Mouse (Mus musculus): Measurements from ENCODE around the gene Prr27. TPM values are rescaled to one million over a fixed set of nuclear protein-coding genes. Genes with fewer than 3 reads are reported as not detected.

Gene Prr27
- polyA plus RNA-seq (2017; shearing (Covaris generic)) = under 1 TPM in 1 of 2 experiments, not detected in 1; 0.50 TPM

DNA sequence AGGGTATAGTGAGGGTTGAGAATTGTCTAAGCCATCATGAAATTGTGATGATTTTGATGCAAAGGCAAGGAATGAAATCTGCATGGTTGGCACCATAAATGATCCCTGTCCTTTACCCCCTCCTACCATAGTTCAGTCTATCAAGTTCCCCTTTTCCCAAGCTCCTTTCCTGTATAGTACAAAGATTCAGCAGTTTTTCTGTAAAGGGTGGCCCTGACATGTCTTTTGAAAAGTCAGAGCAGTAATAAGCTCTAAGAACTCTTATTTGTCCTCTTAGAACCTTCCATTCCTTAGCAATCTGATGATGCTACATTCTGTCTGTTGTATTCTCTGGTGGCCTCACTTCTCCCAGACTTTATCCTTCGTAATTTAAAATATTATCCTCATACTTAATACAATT lies at the start of gene Prr27:
TSS of gene Prr27 (plus strand) at position 301 of the 400 bp plus-strand sequence.

DNA sequence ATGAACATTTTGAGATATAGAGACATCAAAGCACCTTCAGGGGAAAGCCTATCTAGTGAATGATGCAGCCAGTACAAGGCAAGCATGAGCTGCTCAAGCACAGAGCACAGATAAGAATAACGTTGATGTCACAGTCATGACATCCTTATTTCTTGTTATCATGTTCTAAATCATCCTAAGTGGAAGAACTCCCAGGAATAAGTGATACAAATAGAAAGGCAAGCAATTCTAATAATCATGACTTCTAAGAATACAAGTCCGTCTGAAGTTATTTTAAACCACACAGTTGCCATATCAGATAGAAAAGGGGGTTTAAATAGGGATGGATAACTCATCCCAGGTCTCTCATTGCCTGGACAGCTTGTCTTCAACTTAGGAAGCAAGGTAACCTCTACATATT lies 17.7 kb upstream of the Prr27 start, which contains the start of gene Csn1s2b:
TSS of gene Csn1s2b (plus strand) at position 301 of the 400 bp plus-strand sequence.

GRCm38 (mm10) chr5:87884729-87885128 lies 59.2 kb downstream of the Prr27 start, which contains the start of gene Odam:
TSS of gene Odam (plus strand) at chr5:87885029.

Other genes starting within 250 kb of the Prr27 start
- gene Sult1e1, start 234.1 kb upstream of the Prr27 start, polyA plus RNA-seq (2017; shearing (Covaris generic)) = under 1 TPM in 1 of 2 experiments, not detected in 1; 0.31 TPM
- 1 to 10 TPM in 1 of 2 experiments, not detected in 1; 1.8 TPM for gene Csn1s1, start 159.5 kb upstream of the Prr27 start, polyA plus RNA-seq (2017; shearing (Covaris generic))
- gene Csn2, start 126.1 kb upstream of the Prr27 start, polyA plus RNA-seq (2017; shearing (Covaris generic)) = not detected
- gene Csn1s2a, start 51.1 kb upstream of the Prr27 start, polyA plus RNA-seq (2017; shearing (Covaris generic)) = not detected
- under 1 TPM; 0.75 to 0.91 TPM for gene Csn1s2b, start 17.6 kb upstream of the Prr27 start, polyA plus RNA-seq (2017; shearing (Covaris generic))
- gene Odam, start 59.3 kb downstream of the Prr27 start, polyA plus RNA-seq (2017; shearing (Covaris generic)) = not detected
- gene Csn3, start 99.9 kb downstream of the Prr27 start, polyA plus RNA-seq (2017; shearing (Covaris generic)) = under 1 TPM; 0.26 to 0.93 TPM
- gene 2310003L06Rik, start 143.8 kb downstream of the Prr27 start, polyA plus RNA-seq (2017; shearing (Covaris generic)) = under 1 TPM; 0.14 to 0.23 TPM
- under 1 TPM in 1 of 2 experiments, not detected in 1; 0.86 TPM for gene Gm28434, start 143.8 kb downstream of the Prr27 start, polyA plus RNA-seq (2017; shearing (Covaris generic))
- not detected for gene Cabs1, start 153.8 kb downstream of the Prr27 start, polyA plus RNA-seq (2017; shearing (Covaris generic))
- gene Smr3a, start 176.9 kb downstream of the Prr27 start, polyA plus RNA-seq (2017; shearing (Covaris generic)) = over 10,000 TPM in 1 of 2 experiments, under 1 TPM in 1; 0.92 to 10,886 TPM

Data from inflammation-experienced regulatory T-cells (primary cell).